Mouse (Mus musculus): ENCODE results near the gene Pdcd5.

DNA sequence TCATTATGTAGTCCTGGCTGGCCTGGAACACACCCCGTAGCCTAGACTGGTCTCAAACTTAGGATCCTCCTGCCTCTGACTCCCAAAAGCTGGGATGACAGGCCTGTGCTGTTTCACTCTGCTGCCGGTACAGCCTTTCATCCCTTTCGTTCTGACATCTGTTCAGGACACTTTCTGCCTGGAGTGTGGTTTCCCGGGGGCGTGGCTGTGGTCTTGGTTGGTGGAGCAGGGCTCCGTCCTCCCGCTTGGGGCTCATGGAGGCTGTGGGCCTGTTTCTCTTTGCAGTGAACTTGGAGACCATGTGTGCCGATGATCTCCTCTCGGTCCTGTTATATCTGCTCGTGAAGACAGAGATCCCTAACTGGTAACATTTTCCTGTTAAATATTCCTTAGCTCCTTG lies 40.5 kb downstream of the Pdcd5 start:
- no peak for TF ChIP-seq POLR2A (IDR thresholded peaks at IDR 0.05; ENCODE audit: insufficient read depth, low read length)
- no peak for TF ChIP-seq CTCF (IDR thresholded peaks at IDR 0.05; ENCODE audit: low read depth, low read length)
- TF ChIP-seq EP300 (IDR thresholded peaks at IDR 0.05; ENCODE audit: insufficient read depth, low read depth, low read length) = no peak

Data from ES-Bruce4 (cell line).